Mouse (Mus musculus) MEL (cell line): ENCODE measurements around the gene E130116L18Rik. TPM values are rescaled to one million over a fixed set of nuclear protein-coding genes. Genes with fewer than 3 reads are reported as not detected.

Experiments used
- DNase-seq: peaks from one replicate; pipeline ENCODE4 v3.0.0; 2011; ENCODE audit warnings: low read depth, low spot score
- H3K27ac ChIP-seq: 2 replicates; pipeline ENCODE4 v1.5.1; 2012; ENCODE audit warnings: low read depth, mild to moderate bottlenecking, control low read depth, low read length, moderate library complexity; ENCODE audit not compliant: control insufficient read depth
- H3K27me3 ChIP-seq, 2 experiments: fragments of 150-350 bp in 1 of 2; sonication (generic) in 1 of 2; 2 replicates each; pipeline ENCODE4 v1.6.1; 2012; ENCODE audit warnings: low read length in 2 of 2, mild to moderate bottlenecking in 2 of 2, improper control_type of control experiment in 1 of 2, moderate library complexity in 1 of 2; ENCODE audit not compliant: insufficient read depth in 2 of 2, control insufficient read depth in 1 of 2
- H3K36me3 ChIP-seq, 2 experiments: 2 replicates each; pipeline ENCODE4 v1.6.1; 2012 to 2014; ENCODE audit warnings: low read length in 2 of 2, improper control_type of control experiment in 1 of 2, inconsistent platforms in 1 of 2, mild to moderate bottlenecking in 1 of 2; ENCODE audit not compliant: insufficient read depth in 2 of 2, control insufficient read depth in 1 of 2
- H3K4me1 ChIP-seq, 2 experiments: fragments of 150-350 bp in 1 of 2; sonication (generic) in 1 of 2; 2 replicates each; pipeline ENCODE4 v1.6.1; 2012; ENCODE audit warnings: low read length in 2 of 2, improper control_type of control experiment in 1 of 2, mild to moderate bottlenecking in 1 of 2; ENCODE audit not compliant: insufficient read depth in 2 of 2, control insufficient read depth in 1 of 2
- H3K4me3 ChIP-seq, 2 experiments: fragments of 150-350 bp in 1 of 2; sonication (generic) in 1 of 2; 2 replicates each; pipeline ENCODE4 v1.5.1; 2012; ENCODE audit warnings: low read depth in 2 of 2, low read length in 2 of 2, mild to moderate bottlenecking in 2 of 2, moderate library complexity in 2 of 2, control low read depth in 1 of 2, improper control_type of control experiment in 1 of 2; ENCODE audit not compliant: control insufficient read depth in 1 of 2, insufficient read depth in 1 of 2
- H3K79me2 ChIP-seq: 2 replicates; pipeline ENCODE4 v1.6.1; 2012; ENCODE audit warnings: mild to moderate bottlenecking, low read length, moderate library complexity; ENCODE audit not compliant: control insufficient read depth, poor library complexity, insufficient read depth
- H3K9ac ChIP-seq: 2 replicates; pipeline ENCODE4 v1.6.1; 2012; ENCODE audit warnings: low read depth, mild to moderate bottlenecking, control low read depth, low read length, moderate library complexity; ENCODE audit not compliant: control insufficient read depth, poor library complexity, severe bottlenecking
- H3K9me3 ChIP-seq: fragments of 150-350 bp; sonication (generic); replicated peaks from 2 replicates; pipeline ENCODE4 v1.6.1; 2012; ENCODE audit warnings: mild to moderate bottlenecking, low read length, improper control_type of control experiment, moderate library complexity; ENCODE audit not compliant: insufficient read depth
- BHLHE40 ChIP-seq: IDR thresholded peaks from 2 replicates; pipeline ENCODE4 v1.6.1; 2012; ENCODE audit warnings: low read depth, mild to moderate bottlenecking, inconsistent platforms, low read length, improper control_type of control experiment, borderline replicate concordance
- ELF1 ChIP-seq: IDR thresholded peaks from 2 replicates; pipeline ENCODE4 v1.6.1; 2014; ENCODE audit warnings: low read depth, mild to moderate bottlenecking, inconsistent platforms, low read length, improper control_type of control experiment, moderate library complexity
- KAT2A ChIP-seq: conservative IDR thresholded peaks from 2 replicates; pipeline ENCODE4 v1.6.1; 2012; ENCODE audit warnings: low read depth, low read length, improper control_type of control experiment, inconsistent platforms
- MAFK ChIP-seq: IDR thresholded peaks from 2 replicates; pipeline ENCODE4 v1.6.1; 2011; ENCODE audit warnings: low read depth, mild to moderate bottlenecking, low read length, improper control_type of control experiment, borderline replicate concordance
- MAX ChIP-seq: IDR thresholded peaks from 2 replicates; pipeline ENCODE4 v1.6.1; 2011; ENCODE audit warnings: low read length, improper control_type of control experiment
- MYB ChIP-seq: IDR thresholded peaks from 2 replicates; pipeline ENCODE4 v1.6.1; 2011; ENCODE audit warnings: mild to moderate bottlenecking, low read depth, low read length, improper control_type of control experiment
- NELFE ChIP-seq: IDR thresholded peaks from 2 replicates; pipeline ENCODE4 v1.6.1; 2011; ENCODE audit warnings: low read depth, low read length, improper control_type of control experiment
- POLR2A ChIP-seq, 2 experiments: IDR thresholded peaks; 2 replicates each; pipeline ENCODE4 v1.6.1; 2011 to 2012; ENCODE audit warnings: low read length in 2 of 2, mild to moderate bottlenecking in 2 of 2, control low read depth in 1 of 2, improper control_type of control experiment in 1 of 2, low read depth in 1 of 2, moderate library complexity in 1 of 2; ENCODE audit not compliant: control insufficient read depth in 1 of 2, insufficient read depth in 1 of 2, poor library complexity in 1 of 2
- POLR2AphosphoS2 ChIP-seq: IDR thresholded peaks from 2 replicates; pipeline ENCODE4 v1.6.1; 2011; ENCODE audit warnings: low read length, improper control_type of control experiment
- POLR2AphosphoS5 ChIP-seq: IDR thresholded peaks from 2 replicates; pipeline ENCODE4 v1.6.1; 2012; ENCODE audit warnings: low read depth, borderline replicate concordance, mild to moderate bottlenecking, inconsistent platforms, low read length, moderate library complexity, mixed read lengths
- RCOR1 ChIP-seq: IDR thresholded peaks from 2 replicates; pipeline ENCODE4 v1.6.1; 2012; ENCODE audit warnings: low read depth, mild to moderate bottlenecking, inconsistent platforms, low read length, improper control_type of control experiment
- USF1 ChIP-seq: IDR thresholded peaks from 2 replicates; pipeline ENCODE4 v1.6.1; 2014; ENCODE audit warnings: low read depth, mild to moderate bottlenecking, inconsistent platforms, low read length, improper control_type of control experiment, moderate library complexity
- ZNF384 ChIP-seq: IDR thresholded peaks from 2 replicates; pipeline ENCODE4 v1.6.1; 2012; ENCODE audit warnings: low read depth, mild to moderate bottlenecking, inconsistent platforms, low read length, improper control_type of control experiment
- polyA plus RNA-seq, 2 experiments: library from polyadenylated mRNA; stranded (reverse) in 1 of 2; unstranded in 1 of 2; fragments of >175 nt in 1 of 2; fragments of >200 nt in 1 of 2; gene quantifications; 2 replicates each; pipeline versions ENCODE4 v1.2.1 to v1.2.4; 2012; ENCODE audit warnings: low replicate concordance in 2 of 2, low read depth in 1 of 2; ENCODE audit not compliant: insufficient read length in 2 of 2, insufficient read depth in 1 of 2, missing spikeins in 1 of 2
- total RNA-seq: library from RNA; depleted of rRNA; stranded (reverse); fragments of 300-350 nt; gene quantifications from 2 replicates; pipeline ENCODE4 v1.2.3, GENCODE M21; 2012

E130116L18Rik gene
- total and polyA plus RNA-seq, 3 experiments = not detected

- Histone ChIP-seq H3K9me3 (no peaks in the 10 kb centered on the region), H3K27ac (no peak overlapping the region), H3K4me1 (no peaks in the 10 kb centered on the region), H3K27me3 (no peaks in the 10 kb centered on the region), H3K4me3 (no peak overlapping the region), H3K9ac (no peak overlapping the region), H3K36me3 (peaks cover 0 to 2% of the 10 kb centered on the region in 2 experiments; a peak in 2 of 4 replicates), H3K79me2 (no peaks in the 10 kb centered on the region)
- no peak for DNase-seq
- no peak for TF ChIP-seq POLR2A (IDR thresholded peaks at IDR 0.05; ENCODE audit: control insufficient read depth in 1 of 2, insufficient read depth in 1 of 2, low read depth in 1 of 2, low read length in 2 of 2, poor library complexity in 1 of 2)
Measured at GRCm38 (mm10) chr5:25252423-25252822, 29.5 kb upstream of the E130116L18Rik start.

DNA sequence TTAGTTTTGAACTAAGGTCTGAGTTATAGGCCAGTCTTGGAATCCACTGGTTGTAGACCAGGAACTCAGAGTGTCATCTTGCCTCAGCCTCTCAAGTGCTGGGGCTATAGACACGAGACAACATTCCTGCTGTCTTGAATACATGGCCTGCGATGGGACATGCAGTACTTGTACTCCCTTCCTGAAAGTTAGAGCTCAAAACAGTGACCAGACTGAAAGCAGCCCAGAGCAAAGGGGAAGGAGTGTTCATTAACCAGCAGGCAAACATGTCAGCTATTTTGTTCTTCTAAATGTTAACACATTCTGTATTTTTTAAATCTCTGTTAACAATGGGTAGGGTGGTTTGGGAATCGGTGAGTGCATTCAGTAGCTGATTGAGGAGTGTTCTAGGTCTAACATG lies 24.1 kb upstream of the E130116L18Rik start:
- H3K27ac ChIP-seq = no peak overlapping the region

GRCm38 (mm10) chr5:25246473-25246865 lies 23.5 kb upstream of the E130116L18Rik start:
- H3K27me3 ChIP-seq = no peaks in the 10 kb centered on the region
- no peaks in the 10 kb centered on the region for H3K79me2 ChIP-seq
- H3K9ac ChIP-seq = no peak overlapping the region
- H3K27ac ChIP-seq = no peak overlapping the region
- no peak overlapping the region for H3K4me3 ChIP-seq
- no peaks in the 10 kb centered on the region for H3K9me3 ChIP-seq
- no peak for DNase-seq
- H3K36me3 ChIP-seq = no peaks in the 10 kb centered on the region
- no peaks in the 10 kb centered on the region for H3K4me1 ChIP-seq
- TF ChIP-seq POLR2AphosphoS2 (no peak), ELF1 (no peak), MAX (no peak), POLR2AphosphoS5 (no peak), KAT2A (no peak), RCOR1 (no peak)

More for the DNA sequence above, 24.1 kb upstream of the E130116L18Rik start:
- Histone ChIP-seq H3K79me2 (no peaks in the 10 kb centered on the region), H3K27me3 (no peaks in the 10 kb centered on the region), H3K9me3 (no peaks in the 10 kb centered on the region), H3K9ac (no peak overlapping the region), H3K4me1 (no peaks in the 10 kb centered on the region), H3K4me3 (no peak overlapping the region), H3K36me3 (no peaks in the 10 kb centered on the region; a peak in 1 of 4 replicates)
- TF ChIP-seq ZNF384 (no peak), KAT2A (no peak), BHLHE40 (no peak), NELFE (no peak), MAFK (no peak), USF1 (no peak), RCOR1 (no peak), MYB (no peak)
- no peak for DNase-seq
